Mouse (Mus musculus): ENCODE results near the gene Atp6v0a2. TPM values are rescaled to one million over a fixed set of nuclear protein-coding genes. Genes with fewer than 3 reads are reported as not detected.
"Not testable (repeated sequence)": the region's sequence is repeated elsewhere in the genome, so short reads cannot be mapped to it uniquely, and the experiment has no call there.

The Atp6v0a2 gene
- total and polyA plus RNA-seq, 3 experiments = 7.7 to 13.2 (median 10.9) TPM

- dilution Hi-C loops (cut with MboI; ENCODE audit: extremely low pct_ligation_motif_present, extremely low pct_unique_long_range_greater_than_20kb, low sequenced_read_pairs) (no loop called here), in situ Hi-C loops (cut with MboI; ENCODE audit: low pct_ligation_motif_present, low pct_unique_long_range_greater_than_20kb, low sequenced_read_pairs) (no loop called here)
- no peaks in the 10 kb centered on the region for H3K27me3 ChIP-seq (replicated peaks)
- DNase-seq (ENCODE audit: extremely low read depth) = no peak
- no peak overlapping the region for H3K9ac ChIP-seq (ENCODE audit: insufficient read depth, low read depth)
- no peak overlapping the region for H3K4me3 ChIP-seq (replicated peaks in 1 of 3; ENCODE audit: low read depth in 2 of 3, low read length in 2 of 3, poor library complexity in 1 of 3)
- H3K36me3 ChIP-seq (replicated peaks in 1 of 2; ENCODE audit: control insufficient read depth in 1 of 2, insufficient read depth in 1 of 2, low read length in 1 of 2) = peaks cover 29 to 40% of the 10 kb centered on the region in 2 experiments
- no peak overlapping the region for H3K27ac ChIP-seq (ENCODE audit: insufficient read depth, low read depth)
- TF ChIP-seq MXI1 (IDR thresholded peaks at IDR 0.05; ENCODE audit: low read depth, low read length) (no peak), NRF1 (IDR thresholded peaks at IDR 0.05; ENCODE audit: low read depth, low read length) (no peak), POLR2A (IDR thresholded peaks at IDR 0.05; ENCODE audit: low read depth, low read length) (no peak), ZC3H11A (IDR thresholded peaks at IDR 0.05; ENCODE audit: low read depth, low read length) (no peak), HCFC1 (IDR thresholded peaks at IDR 0.05; ENCODE audit: low read depth, low read length) (no peak), MAFK (IDR thresholded peaks at IDR 0.05; ENCODE audit: insufficient replicate concordance, low read length) (no peak), EP300 (IDR thresholded peaks at IDR 0.05; ENCODE audit: low read length) (no peak), TBP (conservative IDR thresholded peaks at IDR 0.05; ENCODE audit: low read depth, low read length) (no peak), NELFE (IDR thresholded peaks at IDR 0.05; ENCODE audit: low read depth, low read length) (no peak), TCF12 (IDR thresholded peaks at IDR 0.05; ENCODE audit: low read depth, low read length) (no peak), MAZ (IDR thresholded peaks at IDR 0.05; ENCODE audit: low read depth, low read length) (no peak), SMC3 (IDR thresholded peaks at IDR 0.05; ENCODE audit: low read depth, low read length) (no peak), POLR2AphosphoS2 (IDR thresholded peaks at IDR 0.05; ENCODE audit: low read depth, low read length) (no peak), ZKSCAN1 (IDR thresholded peaks at IDR 0.05; ENCODE audit: borderline replicate concordance, low read depth, low read length) (no peak), JUND (conservative IDR thresholded peaks at IDR 0.05; ENCODE audit: low read depth, low read length) (no peak), ELF1 (IDR thresholded peaks at IDR 0.05; ENCODE audit: low read depth, low read length) (no peak)
- H3K4me2 ChIP-seq (ENCODE audit: insufficient read depth, low read depth, poor library complexity, severe bottlenecking) = no peak overlapping the region
- H3K79me2 ChIP-seq (replicated peaks; ENCODE audit: control insufficient read depth, extremely low read depth, insufficient read depth, poor library complexity, severe bottlenecking) = no peaks in the 10 kb centered on the region
- H3K4me1 ChIP-seq (ENCODE audit: control insufficient read depth in 1 of 2, insufficient read depth in 2 of 2) = peaks cover 0 to 3% of the 10 kb centered on the region in 2 experiments; a peak in 1 of 4 replicates
- no peaks in the 10 kb centered on the region for H3K9me3 ChIP-seq (replicated peaks; ENCODE audit: low read length)
Observed at GRCm38 (mm10) chr5:124598224-124599174, 29.9 kb upstream of the Atp6v0a2 start.

GRCm38 (mm10) chr5:124599726-124600125 lies 28.6 kb upstream of the Atp6v0a2 start:
- H3K4me3 ChIP-seq (replicated peaks in 1 of 3; ENCODE audit: low read depth in 2 of 3, low read length in 2 of 3, poor library complexity in 1 of 3); H3K4me2 ChIP-seq (ENCODE audit: insufficient read depth, low read depth, poor library complexity, severe bottlenecking); H3K27ac ChIP-seq (ENCODE audit: insufficient read depth, low read depth); H3K4me1 ChIP-seq (ENCODE audit: control insufficient read depth in 1 of 2, insufficient read depth in 2 of 2); H3K27me3 ChIP-seq (replicated peaks); H3K9ac ChIP-seq (ENCODE audit: insufficient read depth, low read depth); in situ Hi-C loops (cut with MboI; ENCODE audit: low pct_ligation_motif_present, low pct_unique_long_range_greater_than_20kb, low sequenced_read_pairs); DNase-seq (ENCODE audit: extremely low read depth); H3K79me2 ChIP-seq (replicated peaks; ENCODE audit: control insufficient read depth, extremely low read depth, insufficient read depth, poor library complexity, severe bottlenecking); H3K9me3 ChIP-seq (replicated peaks; ENCODE audit: low read length); dilution Hi-C loops (cut with MboI; ENCODE audit: extremely low pct_ligation_motif_present, extremely low pct_unique_long_range_greater_than_20kb, low sequenced_read_pairs): not testable (repeated sequence)
- peaks cover 17 to 28% of the 10 kb centered on the region in 2 experiments for H3K36me3 ChIP-seq (replicated peaks in 1 of 2; ENCODE audit: control insufficient read depth in 1 of 2, insufficient read depth in 1 of 2, low read length in 1 of 2)

Data from CH12.LX (cell line).